Mouse (Mus musculus) heart, postnatal 0 days (tissue): ENCODE measurements at regions not wholly inside any gene's neighbourhood (a gene's known extent, or its start where the extent isn't known, plus 50 kb on each side); places are given as distances from the start of the nearest gene placed in this dataset.

Experiments used
- ATAC-seq: fragments of 200-750 bp; cut with Nextera tagmentation; 2 replicates; pipeline ENCODE4 v1.8.0; 2017; ENCODE audit warnings: low read depth, moderate number of reproducible peaks, moderate library complexity; ENCODE audit not compliant: insufficient read depth
- DNase-seq: peaks from one replicate; pipeline ENCODE4 v3.0.0-alpha.2; 2016; ENCODE audit warnings: low spot score
- H3K27ac ChIP-seq: fragments of 300-500 bp; sonication (generic); 2 replicates; pipeline ENCODE4 v1.5.1; 2014; ENCODE audit warnings: low read depth, mild to moderate bottlenecking
- H3K27me3 ChIP-seq: fragments of 300-500 bp; sonication (generic); 2 replicates; pipeline ENCODE4 v1.6.1; 2014; ENCODE audit warnings: low read length, mixed read lengths; ENCODE audit not compliant: control insufficient read depth, insufficient read depth
- H3K36me3 ChIP-seq: fragments of 300-500 bp; sonication (generic); replicated peaks from 2 replicates; pipeline ENCODE4 v1.6.1; 2014; ENCODE audit warnings: low read length, mixed read lengths; ENCODE audit not compliant: control insufficient read depth, insufficient read depth
- H3K4me1 ChIP-seq: fragments of 300-500 bp; sonication (generic); 2 replicates; pipeline ENCODE4 v1.6.1; 2014; ENCODE audit warnings: antibody characterized with exemption; ENCODE audit not compliant: control insufficient read depth, insufficient read depth
- H3K4me2 ChIP-seq: fragments of 300-500 bp; sonication (generic); 2 replicates; pipeline ENCODE4 v1.6.1; 2014; ENCODE audit warnings: low read depth, mild to moderate bottlenecking, low read length, moderate library complexity
- H3K4me3 ChIP-seq: fragments of 300-500 bp; sonication (generic); 2 replicates; pipeline ENCODE4 v1.5.1; 2014; ENCODE audit warnings: low read depth, low read length
- H3K9ac ChIP-seq: fragments of 300-500 bp; sonication (generic); replicated peaks from 2 replicates; pipeline ENCODE4 v1.6.1; 2014; ENCODE audit warnings: low read depth, low read length, mixed read lengths
- H3K9me3 ChIP-seq: fragments of 300-500 bp; sonication (generic); replicated peaks from 2 replicates; pipeline ENCODE4 v1.6.1; 2016; ENCODE audit warnings: low read length; ENCODE audit not compliant: control insufficient read depth
- CTCF ChIP-seq: IDR thresholded peaks from 2 replicates; pipeline ENCODE4 v1.5.1; 2016; ENCODE audit warnings: antibody characterized with exemption, control low read depth, low read depth
- EP300 ChIP-seq: IDR thresholded peaks from 2 replicates; pipeline ENCODE4 v1.6.1; 2016; ENCODE audit warnings: antibody characterized with exemption, low read depth
- WGBS: fragments of 180-500 bp; shearing (Covaris S2); extraction: QIAGEN DNeasy Blood & Tissue Kit; methylation state at CpG from one replicate; pipeline ENCODE4 v1.1.7; 2014; 5-methylcytosine and 5-hydroxymethylcytosine counted together

GRCm38 (mm10) chr17:62178612-62179210, 702.4 kb downstream of the Efna5 start:
- ATAC-seq (no peak), DNase-seq (no peak)
- Histone ChIP-seq H3K27ac (no peak overlapping the region), H3K9ac (no peak overlapping the region), H3K9me3 (no peaks in the 10 kb centered on the region), H3K27me3 (no peaks in the 10 kb centered on the region), H3K4me3 (no peak overlapping the region), H3K36me3 (no peaks in the 10 kb centered on the region), H3K4me1 (no peaks in the 10 kb centered on the region), H3K4me2 (no peak overlapping the region)
- TF ChIP-seq EP300, result no peak
- TF ChIP-seq CTCF, result no peak
- 62% methylated on average over 2 of the region's 2 CpGs for whole genome bisulfite sequencing

GRCm38 (mm10) chr17:62176336-62176735, 704.8 kb downstream of the Efna5 start:
- Histone ChIP-seq H3K9me3 (no peaks in the 10 kb centered on the region), H3K9ac (no peak overlapping the region), H3K36me3 (no peaks in the 10 kb centered on the region), H3K4me2 (no peak overlapping the region), H3K4me3 (no peak overlapping the region), H3K27me3 (no peaks in the 10 kb centered on the region), H3K27ac (no peak overlapping the region), H3K4me1 (peaks cover 11% of the 10 kb centered on the region; the same call in 1 of the 2 replicates)
- ATAC-seq, result no peak
- DNase-seq, result no peak
- TF ChIP-seq CTCF, result no peak
- no peak for TF ChIP-seq EP300
- 34% methylated on average over 5 of the region's 5 CpGs for WGBS

GRCm38 (mm10) chr17:62172305-62172704, 708.8 kb downstream of the Efna5 start:
- ATAC-seq, result no peak
- TF ChIP-seq EP300 (no peak), CTCF (no peak)
- Histone ChIP-seq H3K27ac (peak overlapping the region; percentile 20), H3K4me1 (peaks cover 11% of the 10 kb centered on the region; the same call in 1 of the 2 replicates), H3K36me3 (no peaks in the 10 kb centered on the region), H3K9me3 (no peaks in the 10 kb centered on the region), H3K4me3 (no peak overlapping the region), H3K4me2 (no peak overlapping the region; the same call in 1 of the 2 replicates), H3K27me3 (no peaks in the 10 kb centered on the region), H3K9ac (no peak overlapping the region)
- WGBS, result 21% methylated on average over 5 of the region's 5 CpGs
- DNase-seq, result peak; percentile 38

- Histone ChIP-seq H3K36me3 (no peaks in the 10 kb centered on the region), H3K9me3 (no peaks in the 10 kb centered on the region), H3K4me2 (no peak overlapping the region), H3K27ac (peak overlapping the region; percentile 2; the same call in 1 of the 2 replicates), H3K27me3 (no peaks in the 10 kb centered on the region), H3K9ac (no peak overlapping the region), H3K4me3 (no peak overlapping the region), H3K4me1 (peaks cover 11% of the 10 kb centered on the region; the same call in 1 of the 2 replicates)
- no peak for DNase-seq
- WGBS, result 68% methylated on average over 4 of the region's 4 CpGs
- TF ChIP-seq EP300 (no peak), CTCF (no peak)
- ATAC-seq, result no peak
Measured at GRCm38 (mm10) chr17:62171532-62171931, 709.6 kb downstream of the Efna5 start.

GRCm38 (mm10) chr17:62161457-62161856, 719.7 kb downstream of the Efna5 start:
- Histone ChIP-seq H3K4me1 (0 out of 2 replicates have a peak, but pooled peaks cover 6% of the 10 kb centered on the region), H3K4me2 (no peak overlapping the region), H3K4me3 (no peak overlapping the region), H3K27me3 (no peaks in the 10 kb centered on the region), H3K27ac (no peak overlapping the region), H3K9ac (no peak overlapping the region), H3K9me3 (no peaks in the 10 kb centered on the region), H3K36me3 (no peaks in the 10 kb centered on the region)
- 55% methylated on average over 1 of the region's 1 CpGs for WGBS
- ATAC-seq (no peak), DNase-seq (no peak)
- no peak for TF ChIP-seq CTCF
- TF ChIP-seq EP300, result no peak

GRCm38 (mm10) chr17:62160301-62160700, 720.8 kb downstream of the Efna5 start:
- H3K4me2 ChIP-seq, result no peak overlapping the region
- no peak overlapping the region for H3K4me3 ChIP-seq
- H3K4me1 ChIP-seq, result 0 out of 2 replicates have a peak, but pooled peaks cover 6% of the 10 kb centered on the region
- no peaks in the 10 kb centered on the region for H3K27me3 ChIP-seq
- no peaks in the 10 kb centered on the region for H3K9me3 ChIP-seq
- 15% methylated on average over 2 of the region's 2 CpGs for WGBS
- TF ChIP-seq CTCF, result no peak
- no peak for TF ChIP-seq EP300
- no peak overlapping the region for H3K27ac ChIP-seq
- DNase-seq, result no peak
- H3K36me3 ChIP-seq, result no peaks in the 10 kb centered on the region
- no peak for ATAC-seq
- no peak overlapping the region for H3K9ac ChIP-seq
